Mouse (Mus musculus): ENCODE data around the gene Zfp456. TPM values are rescaled to one million over a fixed set of nuclear protein-coding genes. Genes with fewer than 3 reads are reported as not detected.
"Not testable (repeated sequence)": the region's sequence is repeated elsewhere in the genome, so short reads cannot be mapped to it uniquely, and the experiment has no call there.

Gene Zfp456
- polyA plus RNA-seq, 1 experiment from 2014 or later = 0.59 TPM

DNA sequence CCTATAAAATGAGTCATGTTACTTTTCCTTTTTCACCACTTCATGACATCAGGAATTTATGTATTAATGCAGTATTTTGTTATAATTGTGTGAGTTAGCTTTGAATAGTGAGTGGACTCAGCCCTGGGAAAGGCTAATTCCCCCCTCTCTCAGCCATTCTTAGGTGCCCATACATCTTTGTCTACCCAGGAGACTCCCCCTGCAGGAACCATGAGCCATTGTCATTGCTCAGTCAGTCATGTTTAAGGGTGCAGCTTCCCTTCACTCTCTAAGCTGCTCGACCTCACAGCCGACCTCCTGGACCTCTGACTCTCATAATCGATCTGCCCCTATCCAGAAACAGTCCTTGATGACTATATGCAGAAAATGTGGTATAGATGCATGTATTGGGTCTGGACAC, 645 bp upstream of the Zfp456 start:
- not testable (repeated sequence) for H3K4me1 ChIP-seq (ENCODE audit: control insufficient read depth, insufficient read depth, low read length); H3K27me3 ChIP-seq (ENCODE audit: control insufficient read depth, insufficient read depth, low read length); H3K4me3 ChIP-seq (ENCODE audit: low read depth, low read length); H3K27ac ChIP-seq (ENCODE audit: low read depth, low read length); H3K36me3 ChIP-seq (ENCODE audit: control insufficient read depth, insufficient read depth, low read length); H3K4me2 ChIP-seq (ENCODE audit: low read depth, low read length); H3K9ac ChIP-seq (replicated peaks; ENCODE audit: low read depth, low read length); H3K9me3 ChIP-seq (ENCODE audit: control insufficient read depth, low read length)
- peak; percentile 41; the same call in 1 of the 2 replicates for ATAC-seq (ENCODE audit: low read depth)
- WGBS = 66% methylated on average over 3 of the region's 3 CpGs

GRCm38 (mm10) chr13:67360131-67360744, 15.4 kb downstream of the Zfp456 start, which contains the start of the genes Gm28044 and Zfp953:
Gene Gm28044, minus strand, starts transcription at chr13:67360536.
Gene Zfp953, minus strand, starts transcription at chr13:67360605.
- Histone ChIP-seq H3K9ac (replicated peaks; ENCODE audit: low read depth, low read length) (peak within 1 kb of the TSS; percentile 47), H3K4me2 (ENCODE audit: low read depth, low read length) (peak within 1 kb of the TSS; percentile 63), H3K4me3 (ENCODE audit: low read depth, low read length) (peak within 1 kb of the TSS; percentile 60), H3K27ac (ENCODE audit: low read depth, low read length) (no peak within 1 kb of the TSS), H3K36me3 (ENCODE audit: control insufficient read depth, insufficient read depth, low read length) (no peaks in the 10 kb centered on the region), H3K4me1 (ENCODE audit: control insufficient read depth, insufficient read depth, low read length) (0 out of 2 replicates have a peak, but pooled peaks cover 3% of the 10 kb centered on the region), H3K9me3 (ENCODE audit: control insufficient read depth, low read length) (no peaks in the 10 kb centered on the region), H3K27me3 (ENCODE audit: control insufficient read depth, insufficient read depth, low read length) (no peaks in the 10 kb centered on the region)
- ATAC-seq (ENCODE audit: low read depth) = peak; percentile 97
- under 1% methylated on average over 15 of the region's 15 CpGs for WGBS

DNA sequence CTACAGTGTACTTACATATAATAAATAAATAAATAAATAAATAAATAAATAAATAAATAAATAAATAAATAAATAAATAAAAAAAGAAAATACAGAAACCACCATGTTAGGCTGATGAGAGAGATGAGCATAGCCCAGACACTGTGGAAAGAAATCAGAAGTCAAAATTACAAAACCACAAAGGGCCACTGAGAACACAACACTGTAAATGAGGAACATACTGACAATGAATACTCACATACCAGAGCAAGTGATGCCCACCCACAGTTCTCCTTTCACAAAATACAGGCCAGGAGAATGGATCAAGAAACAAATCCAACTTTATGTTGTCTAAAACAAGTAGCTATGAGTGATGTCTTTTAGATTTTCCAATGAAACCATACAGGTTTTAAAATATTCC, 23.8 kb downstream of the Zfp456 start:
- Histone ChIP-seq H3K27me3 (ENCODE audit: control insufficient read depth, insufficient read depth, low read length) (no peaks in the 10 kb centered on the region), H3K9ac (replicated peaks; ENCODE audit: low read depth, low read length) (no peak overlapping the region)
- ATAC-seq (ENCODE audit: low read depth) = no peak

GRCm38 (mm10) chr13:67343422-67343821, 32.2 kb downstream of the Zfp456 start:
- Histone ChIP-seq H3K4me2 (ENCODE audit: low read depth, low read length) (no peak overlapping the region), H3K9me3 (ENCODE audit: control insufficient read depth, low read length) (no peaks in the 10 kb centered on the region), H3K36me3 (ENCODE audit: control insufficient read depth, insufficient read depth, low read length) (no peaks in the 10 kb centered on the region), H3K4me3 (ENCODE audit: low read depth, low read length) (no peak overlapping the region), H3K9ac (replicated peaks; ENCODE audit: low read depth, low read length) (no peak overlapping the region), H3K4me1 (ENCODE audit: control insufficient read depth, insufficient read depth, low read length) (no peaks in the 10 kb centered on the region), H3K27me3 (ENCODE audit: control insufficient read depth, insufficient read depth, low read length) (no peaks in the 10 kb centered on the region), H3K27ac (ENCODE audit: low read depth, low read length) (no peak overlapping the region)
- 95% methylated on average over 2 of the region's 2 CpGs for WGBS
- ATAC-seq (ENCODE audit: low read depth) = no peak

More for the DNA sequence above, 23.8 kb downstream of the Zfp456 start:
- H3K36me3 ChIP-seq (ENCODE audit: control insufficient read depth, insufficient read depth, low read length) = no peaks in the 10 kb centered on the region
- no peaks in the 10 kb centered on the region for H3K9me3 ChIP-seq (ENCODE audit: control insufficient read depth, low read length)
- H3K4me3 ChIP-seq (ENCODE audit: low read depth, low read length) = no peak overlapping the region
- H3K4me2 ChIP-seq (ENCODE audit: low read depth, low read length) = no peak overlapping the region
- no peak overlapping the region for H3K27ac ChIP-seq (ENCODE audit: low read depth, low read length)
- no peaks in the 10 kb centered on the region for H3K4me1 ChIP-seq (ENCODE audit: control insufficient read depth, insufficient read depth, low read length)

- no peaks in the 10 kb centered on the region for H3K36me3 ChIP-seq (ENCODE audit: control insufficient read depth, insufficient read depth, low read length)
- H3K27me3 ChIP-seq (ENCODE audit: control insufficient read depth, insufficient read depth, low read length) = no peaks in the 10 kb centered on the region
- peak; percentile 35; the same call in 1 of the 2 replicates for ATAC-seq (ENCODE audit: low read depth)
- peak overlapping the region; percentile 61 for H3K4me2 ChIP-seq (ENCODE audit: low read depth, low read length)
- H3K4me3 ChIP-seq (ENCODE audit: low read depth, low read length) = peak overlapping the region; percentile 40
- WGBS = 75% methylated on average over 1 of the region's 1 CpGs
- H3K27ac ChIP-seq (ENCODE audit: low read depth, low read length) = no peak overlapping the region
- peak overlapping the region; percentile 39; the same call in 1 of the 2 replicates for H3K9ac ChIP-seq (replicated peaks; ENCODE audit: low read depth, low read length)
- H3K4me1 ChIP-seq (ENCODE audit: control insufficient read depth, insufficient read depth, low read length) = peaks cover 4% of the 10 kb centered on the region; the same call in 1 of the 2 replicates
- no peaks in the 10 kb centered on the region for H3K9me3 ChIP-seq (ENCODE audit: control insufficient read depth, low read length)
Observed at GRCm38 (mm10) chr13:67332877-67333276, 42.7 kb downstream of the Zfp456 start.

DNA sequence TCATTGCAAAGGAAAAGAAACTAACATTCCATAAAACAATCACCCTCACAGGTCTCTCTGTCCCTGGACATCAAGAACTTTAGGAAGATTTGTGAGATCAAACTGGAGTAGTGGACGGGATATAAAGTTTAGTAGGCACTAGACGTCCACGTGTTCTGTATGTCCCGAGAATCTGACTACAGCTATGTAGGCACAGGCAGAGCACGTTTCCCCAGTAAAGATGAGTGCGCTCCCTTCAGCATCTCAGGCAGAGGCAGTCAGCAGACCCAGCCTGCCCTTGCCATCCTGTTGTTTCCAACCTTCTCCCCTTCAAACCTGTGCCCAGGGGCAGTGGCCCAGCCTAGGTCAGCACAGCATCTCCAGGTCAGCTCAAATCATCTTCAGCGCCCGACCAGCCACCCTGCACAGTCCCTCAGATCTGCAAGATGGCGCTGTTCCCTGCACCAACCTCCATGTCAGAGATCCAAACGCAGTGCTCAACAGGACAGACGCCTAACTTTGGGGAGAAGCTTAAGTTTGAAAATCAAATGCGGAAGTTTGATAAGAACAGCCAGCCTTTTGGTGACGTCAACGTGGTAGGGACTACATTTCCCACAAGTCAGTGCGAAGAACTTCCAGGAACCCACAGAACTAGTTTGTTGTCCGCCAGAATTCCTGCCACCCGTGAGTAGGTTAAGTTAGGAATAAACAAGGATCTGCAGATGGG, 43.4 kb downstream of the Zfp456 start, which contains the start of gene Zfp595:
Gene Zfp595, minus strand, starts transcription at position 552 of the 706 bp plus-strand sequence.
- Histone ChIP-seq H3K4me1 (ENCODE audit: control insufficient read depth, insufficient read depth, low read length) (peaks cover 4% of the 10 kb centered on the region; the same call in 1 of the 2 replicates), H3K9me3 (ENCODE audit: control insufficient read depth, low read length) (no peaks in the 10 kb centered on the region), H3K27me3 (ENCODE audit: control insufficient read depth, insufficient read depth, low read length) (no peaks in the 10 kb centered on the region), H3K27ac (ENCODE audit: low read depth, low read length) (no peak within 1 kb of the TSS), H3K4me2 (ENCODE audit: low read depth, low read length) (peak within 1 kb of the TSS; percentile 61), H3K9ac (replicated peaks; ENCODE audit: low read depth, low read length) (peak within 1 kb of the TSS; percentile 39), H3K4me3 (ENCODE audit: low read depth, low read length) (peak within 1 kb of the TSS; percentile 40), H3K36me3 (ENCODE audit: control insufficient read depth, insufficient read depth, low read length) (no peaks in the 10 kb centered on the region)
- 18% methylated on average over 17 of the region's 17 CpGs for WGBS
- ATAC-seq (ENCODE audit: low read depth) = peak; percentile 94

Other genes starting within 250 kb of the Zfp456 start
- 4.5 and 5.2 TPM in 2 replicates for gene Rsl1, start 202.6 kb downstream of the Zfp456 start, polyA plus RNA-seq (2014; fragmentation: Nextera tagmentation; extraction: Ambion mirVana)
- gene Zfp455, start 181.3 kb downstream of the Zfp456 start, polyA plus RNA-seq (2014; fragmentation: Nextera tagmentation; extraction: Ambion mirVana) = 2.2 and 2.4 TPM in 2 replicates
- 7.6 and 10.4 TPM in 2 replicates for gene Zfp458, start 97.3 kb downstream of the Zfp456 start, polyA plus RNA-seq (2014; fragmentation: Nextera tagmentation; extraction: Ambion mirVana)
- 1.3 and 1.8 TPM in 2 replicates for gene Zfp457, start 69.3 kb downstream of the Zfp456 start, polyA plus RNA-seq (2014; fragmentation: Nextera tagmentation; extraction: Ambion mirVana)
- 1.8 and 3.0 TPM in 2 replicates for gene Zfp595, start 43.2 kb downstream of the Zfp456 start, polyA plus RNA-seq (2014; fragmentation: Nextera tagmentation; extraction: Ambion mirVana)
- gene Gm28044, start 15.3 kb downstream of the Zfp456 start, polyA plus RNA-seq (2014; fragmentation: Nextera tagmentation; extraction: Ambion mirVana) = not detected in 2 replicates
- 0.84 and 1.0 TPM in 2 replicates for gene Zfp953, start 15.2 kb downstream of the Zfp456 start, polyA plus RNA-seq (2014; fragmentation: Nextera tagmentation; extraction: Ambion mirVana)
- not detected in 2 replicates for gene Gm28041, start 77 bp downstream of the Zfp456 start, polyA plus RNA-seq (2014; fragmentation: Nextera tagmentation; extraction: Ambion mirVana)
- gene Zfp429, start 24.0 kb upstream of the Zfp456 start, polyA plus RNA-seq (2014; fragmentation: Nextera tagmentation; extraction: Ambion mirVana) = 3.4 and 3.5 TPM in 2 replicates
- 0.46 and 1.2 TPM in 2 replicates for gene Zfp459, start 45.6 kb upstream of the Zfp456 start, polyA plus RNA-seq (2014; fragmentation: Nextera tagmentation; extraction: Ambion mirVana)
- gene Zfp874a, start 75.8 kb upstream of the Zfp456 start, polyA plus RNA-seq (2014; fragmentation: Nextera tagmentation; extraction: Ambion mirVana) = 5.3 and 7.6 TPM in 2 replicates
- gene Zfp874b, start 108.4 kb upstream of the Zfp456 start, polyA plus RNA-seq (2014; fragmentation: Nextera tagmentation; extraction: Ambion mirVana) = 2.7 and 3.5 TPM in 2 replicates
- 11.0 and 12.6 TPM in 2 replicates for gene Zfp58, start 124.7 kb upstream of the Zfp456 start, polyA plus RNA-seq (2014; fragmentation: Nextera tagmentation; extraction: Ambion mirVana)
- not detected in 2 replicates for gene Gm26965, start 150.3 kb upstream of the Zfp456 start, polyA plus RNA-seq (2014; fragmentation: Nextera tagmentation; extraction: Ambion mirVana)
- gene Zfp87, start 150.4 kb upstream of the Zfp456 start, polyA plus RNA-seq (2014; fragmentation: Nextera tagmentation; extraction: Ambion mirVana) = 40.4 and 42.6 TPM in 2 replicates
- 17.8 and 18.4 TPM in 2 replicates for gene Zfp748, start 178.0 kb upstream of the Zfp456 start, polyA plus RNA-seq (2014; fragmentation: Nextera tagmentation; extraction: Ambion mirVana)
- 6.1 and 7.2 TPM in 2 replicates for gene Zfp729b, start 233.9 kb upstream of the Zfp456 start, polyA plus RNA-seq (2014; fragmentation: Nextera tagmentation; extraction: Ambion mirVana)

All from neural tube, embryonic 14.5 days (tissue).